Mouse (Mus musculus) lung, embryonic 14.5 days (tissue): ENCODE results near the gene Trpc7. TPM values are rescaled to one million over a fixed set of nuclear protein-coding genes. Genes with fewer than 3 reads are reported as not detected.
A peak's percentile ranks its signal among the peaks of the same experiment; 100 is the strongest.

Source experiments
- ATAC-seq: fragments of 200-750 bp; cut with Nextera tagmentation; 2 replicates; pipeline ENCODE4 v1.8.0; 2017; ENCODE audit warnings: mild to moderate bottlenecking, moderate TSS enrichment, moderate library complexity; ENCODE audit not compliant: insufficient read depth
- DNase-seq: peaks from one replicate; pipeline ENCODE4 v3.0.0-alpha.2; 2015
- H3K27ac ChIP-seq: fragments of 300-500 bp; sonication (generic); 2 replicates; pipeline ENCODE4 v1.5.1; 2014; ENCODE audit warnings: low read depth, mild to moderate bottlenecking, moderate library complexity
- H3K27me3 ChIP-seq: fragments of 300-500 bp; sonication (generic); 2 replicates; pipeline ENCODE4 v1.6.1; 2014; ENCODE audit warnings: low read length, control low read depth; ENCODE audit not compliant: insufficient read depth
- H3K36me3 ChIP-seq: fragments of 300-500 bp; sonication (generic); 2 replicates; pipeline ENCODE4 v1.6.1; 2014; ENCODE audit warnings: control low read depth; ENCODE audit not compliant: insufficient read depth
- H3K4me1 ChIP-seq: fragments of 300-500 bp; sonication (generic); 2 replicates; pipeline ENCODE4 v1.6.1; 2014; ENCODE audit warnings: antibody characterized with exemption, control low read depth; ENCODE audit not compliant: insufficient read depth
- H3K4me2 ChIP-seq: fragments of 300-500 bp; sonication (generic); 2 replicates; pipeline ENCODE4 v1.6.1; 2014; ENCODE audit warnings: mild to moderate bottlenecking
- H3K4me3 ChIP-seq: fragments of 300-500 bp; sonication (generic); 2 replicates; pipeline ENCODE4 v1.5.1; 2014; ENCODE audit warnings: low read depth, low read length
- H3K9ac ChIP-seq: fragments of 300-500 bp; sonication (generic); 2 replicates; pipeline ENCODE4 v1.6.1; 2014
- H3K9me3 ChIP-seq: fragments of 300-500 bp; sonication (generic); 2 replicates; pipeline ENCODE4 v1.6.1; 2016; ENCODE audit warnings: low read depth, low read length, control low read depth
- CTCF ChIP-seq: IDR thresholded peaks from 2 replicates; pipeline ENCODE4 v1.5.1; 2016; ENCODE audit warnings: antibody characterized with exemption, low read depth
- WGBS: fragments of 180-500 bp; shearing (Covaris S2); extraction: QIAGEN DNeasy Blood & Tissue Kit; methylation state at CpG from one replicate; pipeline ENCODE4 v1.1.7; 2014; 5-methylcytosine and 5-hydroxymethylcytosine counted together
- polyA plus RNA-seq: library from polyadenylated mRNA; unstranded; fragments of >200 nt; fragmentation: Nextera tagmentation; extraction: Ambion mirVana; gene quantifications from 2 replicates; pipeline ENCODE4 v1.2.1, GENCODE M21; 2014

Trpc7 gene
- polyA plus RNA-seq, 1 experiment from 2014 or later = not detected

GRCm38 (mm10) chr13:56911093-56911492, 15.3 kb upstream of the Trpc7 start:
- ATAC-seq = no peak
- 82% methylated on average over 12 of the region's 12 CpGs for WGBS
- Histone ChIP-seq H3K9me3 (no peaks in the 10 kb centered on the region), H3K36me3 (no peaks in the 10 kb centered on the region), H3K4me2 (no peak overlapping the region), H3K4me3 (no peak overlapping the region), H3K27ac (no peak overlapping the region), H3K4me1 (no peaks in the 10 kb centered on the region), H3K27me3 (no peaks in the 10 kb centered on the region), H3K9ac (no peak overlapping the region)
- TF ChIP-seq CTCF = no peak
- no peak for DNase-seq

- Histone ChIP-seq H3K9me3 (no peaks in the 10 kb centered on the region), H3K9ac (no peak overlapping the region), H3K27me3 (no peaks in the 10 kb centered on the region), H3K4me1 (no peaks in the 10 kb centered on the region), H3K4me3 (no peak overlapping the region), H3K27ac (no peak overlapping the region), H3K4me2 (no peak overlapping the region), H3K36me3 (no peaks in the 10 kb centered on the region)
- 3% methylated on average over 17 of the region's 17 CpGs for WGBS
- TF ChIP-seq CTCF = no peak
- DNase-seq = peak; percentile 91
- ATAC-seq = no peak
These were observed 407 bp downstream of the Trpc7 start for GRCm38 (mm10) chr13:56895386-56895785.

DNA sequence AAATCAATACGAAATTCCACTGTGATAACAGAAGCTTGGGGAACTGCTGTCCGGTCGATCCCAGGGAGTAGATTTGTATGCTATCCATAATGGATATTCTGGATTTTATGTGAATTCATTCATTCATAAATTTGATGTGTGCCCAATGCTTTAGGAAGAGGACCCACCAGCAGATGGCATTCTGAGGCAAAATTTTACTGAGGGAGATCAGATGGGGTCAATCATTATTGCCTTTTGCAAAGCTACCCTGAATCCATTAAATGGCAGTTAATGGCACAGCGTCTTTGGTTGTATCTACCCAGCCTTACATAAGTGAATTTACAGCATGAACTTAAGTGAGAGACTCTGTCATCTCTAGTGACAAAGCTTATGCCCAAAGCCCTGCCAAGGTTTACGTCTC, 1.2 kb downstream of the Trpc7 start:
- Histone ChIP-seq H3K4me3 (no peak overlapping the region), H3K4me2 (no peak overlapping the region), H3K36me3 (no peaks in the 10 kb centered on the region), H3K4me1 (no peaks in the 10 kb centered on the region), H3K27ac (no peak overlapping the region), H3K9ac (no peak overlapping the region), H3K27me3 (no peaks in the 10 kb centered on the region), H3K9me3 (no peaks in the 10 kb centered on the region)
- WGBS = 81% methylated on average over 5 of the region's 5 CpGs
- no peak for DNase-seq
- TF ChIP-seq CTCF = no peak
- ATAC-seq = no peak

DNA sequence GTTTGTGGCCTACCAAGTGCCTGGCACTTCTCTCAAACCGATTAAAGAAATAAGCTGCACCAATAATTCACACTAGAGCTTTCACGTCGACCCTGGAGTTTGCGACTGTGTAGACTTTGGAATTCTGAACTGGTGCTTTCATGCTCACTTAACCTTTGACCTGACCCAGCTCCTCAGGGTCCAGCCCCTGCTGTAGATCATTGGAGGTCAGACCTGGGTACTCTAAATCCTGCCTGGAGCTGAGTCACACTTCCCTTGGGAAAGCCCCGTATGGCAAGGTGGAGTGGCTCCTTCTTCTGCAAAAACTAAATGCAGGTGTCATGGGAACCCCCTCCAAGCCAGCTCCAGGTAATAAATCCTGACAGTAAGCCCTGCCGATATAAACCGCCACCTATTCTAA, 5.9 kb downstream of the Trpc7 start:
- no peak overlapping the region for H3K27ac ChIP-seq
- H3K9ac ChIP-seq = no peak overlapping the region
- no peak overlapping the region for H3K4me3 ChIP-seq
- ATAC-seq (no peak), DNase-seq (no peak)
- no peaks in the 10 kb centered on the region for H3K9me3 ChIP-seq
- H3K27me3 ChIP-seq = no peaks in the 10 kb centered on the region
- H3K36me3 ChIP-seq = no peaks in the 10 kb centered on the region
- no peaks in the 10 kb centered on the region for H3K4me1 ChIP-seq
- no peak for TF ChIP-seq CTCF
- 64% methylated on average over 7 of the region's 7 CpGs for WGBS
- no peak overlapping the region for H3K4me2 ChIP-seq

GRCm38 (mm10) chr13:56882931-56883330, 12.9 kb downstream of the Trpc7 start:
- Histone ChIP-seq H3K27me3 (no peaks in the 10 kb centered on the region), H3K36me3 (no peaks in the 10 kb centered on the region), H3K9ac (no peak overlapping the region), H3K27ac (no peak overlapping the region), H3K4me3 (no peak overlapping the region), H3K4me2 (no peak overlapping the region), H3K9me3 (no peaks in the 10 kb centered on the region), H3K4me1 (no peaks in the 10 kb centered on the region)
- DNase-seq (no peak), ATAC-seq (no peak)
- TF ChIP-seq CTCF = no peak
- WGBS = 73% methylated on average over 12 of the region's 12 CpGs

GRCm38 (mm10) chr13:56864567-56864966, 31.2 kb downstream of the Trpc7 start:
- no peak for ATAC-seq
- H3K4me2 ChIP-seq = no peak overlapping the region

GRCm38 (mm10) chr13:56862011-56862410, 33.8 kb downstream of the Trpc7 start:
- no peak for TF ChIP-seq CTCF
- no peaks in the 10 kb centered on the region for H3K36me3 ChIP-seq
- H3K9ac ChIP-seq = no peak overlapping the region
- H3K4me1 ChIP-seq = no peaks in the 10 kb centered on the region
- no peak overlapping the region for H3K4me2 ChIP-seq
- ATAC-seq = no peak
- no peaks in the 10 kb centered on the region for H3K27me3 ChIP-seq
- 53% methylated on average over 6 of the region's 6 CpGs for WGBS
- H3K27ac ChIP-seq = no peak overlapping the region
- DNase-seq = no peak
- H3K9me3 ChIP-seq = no peaks in the 10 kb centered on the region
- no peak overlapping the region for H3K4me3 ChIP-seq

More at GRCm38 (mm10) chr13:56864567-56864966, 31.2 kb downstream of the Trpc7 start:
- Histone ChIP-seq H3K9ac (no peak overlapping the region), H3K4me3 (no peak overlapping the region), H3K9me3 (no peaks in the 10 kb centered on the region), H3K36me3 (no peaks in the 10 kb centered on the region), H3K4me1 (no peaks in the 10 kb centered on the region), H3K27me3 (no peaks in the 10 kb centered on the region), H3K27ac (no peak overlapping the region)
- 79% methylated on average over 6 of the region's 6 CpGs for WGBS
- DNase-seq = no peak
- TF ChIP-seq CTCF = no peak

GRCm38 (mm10) chr13:56854506-56854905, 41.3 kb downstream of the Trpc7 start:
- Histone ChIP-seq H3K9ac (no peak overlapping the region), H3K9me3 (no peaks in the 10 kb centered on the region), H3K36me3 (no peaks in the 10 kb centered on the region), H3K4me1 (no peaks in the 10 kb centered on the region), H3K27me3 (no peaks in the 10 kb centered on the region), H3K27ac (no peak overlapping the region), H3K4me3 (no peak overlapping the region), H3K4me2 (no peak overlapping the region)
- no peak for DNase-seq
- ATAC-seq = no peak
- no peak for TF ChIP-seq CTCF
- 70% methylated on average over 8 of the region's 8 CpGs for WGBS
